ENCODE assay signal across 14 mouse cellular contexts in genomic region chr3:144519581-144520272, GRCm38 (mm10). TPM values are rescaled to one million over a fixed set of nuclear protein-coding genes. Genes with fewer than 3 reads are reported as not detected.
DNase-seq lines count a peak whose midpoint lies in the region; ATAC-seq lines count a peak whose summit lies in the region.
"Had no signal": no experiment of that assay in that cellular context is flagged by ENCODE, and none has a peak within 500 bp of the region (broad histone marks: within the 10 kb centered on the region; RNA-seq: fewer than 3 reads in every experiment).

No protein-coding gene starts in this region.

- H3K4me3 ChIP-seq in hindbrain, embryonic 12.5 days = no peak overlapping the region
- H3K4me3 ChIP-seq in neural tube, embryonic 14.5 days (ENCODE audit: low read depth, low read length) = no peak overlapping the region
- H3K4me3 ChIP-seq: embryonic facial prominence, embryonic 15.5 days; lung, embryonic 15.5 days; megakaryocyte, embryonic 14.5 days had no signal

- no peak overlapping the region for H3K4me2 ChIP-seq in hindbrain, embryonic 12.5 days (replicated peaks)
- no peak overlapping the region; the same call in 1 of the 2 replicates for H3K4me2 ChIP-seq in neural tube, embryonic 14.5 days (ENCODE audit: low read depth, low read length)
- H3K4me2 ChIP-seq: embryonic facial prominence, embryonic 15.5 days; lung, embryonic 15.5 days had no signal

- peak overlapping the region; percentile 57; the same call in 1 of the 2 replicates for H3K27ac ChIP-seq in hindbrain, embryonic 12.5 days
- H3K27ac ChIP-seq in neural tube, embryonic 14.5 days (ENCODE audit: low read depth, low read length) = no peak overlapping the region; the same call in 1 of the 2 replicates
- H3K27ac ChIP-seq: embryonic facial prominence, embryonic 15.5 days; lung, embryonic 15.5 days had no signal

- WGBS in hindbrain, embryonic 12.5 days = 63% methylated on average over 10 of the region's 10 CpGs
- WGBS in neural tube, embryonic 14.5 days = 33% methylated on average over 10 of the region's 10 CpGs

- H3K9me3 ChIP-seq in hindbrain, embryonic 12.5 days (replicated peaks) = no peaks in the 10 kb centered on the region
- no peaks in the 10 kb centered on the region for H3K9me3 ChIP-seq in neural tube, embryonic 14.5 days (ENCODE audit: control insufficient read depth, low read length)
- H3K9me3 ChIP-seq: embryonic facial prominence, embryonic 15.5 days; lung, embryonic 15.5 days; megakaryocyte, embryonic 14.5 days had no signal

- H3K9ac ChIP-seq in hindbrain, embryonic 12.5 days = no peak overlapping the region
- H3K9ac ChIP-seq in neural tube, embryonic 14.5 days (replicated peaks; ENCODE audit: low read depth, low read length) = no peak overlapping the region
- H3K9ac ChIP-seq: embryonic facial prominence, embryonic 15.5 days; lung, embryonic 15.5 days had no signal

- H3K36me3 ChIP-seq in hindbrain, embryonic 12.5 days = no peaks in the 10 kb centered on the region
- H3K36me3 ChIP-seq in neural tube, embryonic 14.5 days (ENCODE audit: control insufficient read depth, insufficient read depth, low read length) = no peaks in the 10 kb centered on the region
- H3K36me3 ChIP-seq: embryonic facial prominence, embryonic 15.5 days; lung, embryonic 15.5 days had no signal

- peak; percentile 24 to 31 for DNase-seq in layer of hippocampus, adult 8-10 months (ENCODE audit: low spot score in 2 of 2)
- DNase-seq in layer of hippocampus, adult 11-12 months (ENCODE audit: low spot score) = no peak
- DNase-seq in brain, adult 2 months (ENCODE audit: low read depth, low spot score) = peak; percentile 54
- DNase-seq in right cerebral cortex, postnatal 14 days = no peak
- DNase-seq: cerebellum, adult 11-12 months; kidney, postnatal 25 days; right cerebral cortex, adult 18-20 months had no signal

- peaks cover 7% of the 10 kb centered on the region for H3K4me1 ChIP-seq in hindbrain, embryonic 12.5 days
- 0 out of 2 replicates have a peak, but pooled peaks cover 7% of the 10 kb centered on the region for H3K4me1 ChIP-seq in neural tube, embryonic 14.5 days (ENCODE audit: control insufficient read depth, insufficient read depth, low read length)
- H3K4me1 ChIP-seq: embryonic facial prominence, embryonic 15.5 days; lung, embryonic 15.5 days had no signal

- no peak for ATAC-seq in hindbrain, embryonic 12.5 days (ENCODE audit: low FRiP score)
- ATAC-seq in neural tube, embryonic 14.5 days (ENCODE audit: low read depth) = peak; percentile 38; the same call in 1 of the 2 replicates
- ATAC-seq in megakaryocyte, adult 5-6 weeks (ENCODE audit: poor library complexity, severe bottlenecking) = no peak
- ATAC-seq: inflammation-experienced regulatory T-cells, adult 6 months had no signal

- no peaks in the 10 kb centered on the region for H3K27me3 ChIP-seq in hindbrain, embryonic 12.5 days
- no peaks in the 10 kb centered on the region for H3K27me3 ChIP-seq in neural tube, embryonic 14.5 days (ENCODE audit: control insufficient read depth, insufficient read depth, low read length)
- H3K27me3 ChIP-seq: embryonic facial prominence, embryonic 15.5 days; lung, embryonic 15.5 days; megakaryocyte, embryonic 14.5 days had no signal

RNA-seq across cellular contexts. Expression of gene Hs2st1, which starts 50.3 kb away (rescaled TPM):
- 10 to 100 TPM; 35.0 to 45.5 (median 39.9) TPM for total RNA-seq in layer of hippocampus, adult 8-10 months (2022)
- polyA plus RNA-seq in hindbrain, embryonic 12.5 days (2016; fragmentation: Nextera tagmentation; extraction: Ambion mirVana) = 24.1 and 25.1 TPM in 2 replicates
- polyA plus RNA-seq in neural tube, embryonic 14.5 days (2014; fragmentation: Nextera tagmentation; extraction: Ambion mirVana) = 17.0 and 18.6 TPM in 2 replicates
- 9.0 and 10.5 TPM in 2 replicates for total RNA-seq in megakaryocyte, adult 5-6 weeks (2015)
- total RNA-seq in megakaryocyte, adult 5-6 weeks (2017) = 9.8 and 10.9 TPM in 2 replicates

RNA-seq across cellular contexts. Expression of gene Selenof, which starts 50.4 kb away (rescaled TPM):
- total RNA-seq in layer of hippocampus, adult 8-10 months (2022) = 100 to 1,000 TPM; 226 to 234 (median 231) TPM
- 452 and 477 TPM in 2 replicates for polyA plus RNA-seq in hindbrain, embryonic 12.5 days (2016; fragmentation: Nextera tagmentation; extraction: Ambion mirVana)
- polyA plus RNA-seq in neural tube, embryonic 14.5 days (2014; fragmentation: Nextera tagmentation; extraction: Ambion mirVana) = 485 and 490 TPM in 2 replicates
- total RNA-seq in megakaryocyte, adult 5-6 weeks (2015) = 348 and 402 TPM in 2 replicates
- total RNA-seq in megakaryocyte, adult 5-6 weeks (2017) = 537 and 557 TPM in 2 replicates

Comparison
In these comparisons a context has a peak if more than half of its experiments do, and no peak if none do; other contexts are left out.
1. DNase-seq: peak in layer of hippocampus, adult 8-10 months (2 of 2) and brain, adult 2 months (single experiment); none in layer of hippocampus, adult 11-12 months (single experiment) and right cerebral cortex, postnatal 14 days (single experiment).